Mouse (Mus musculus) lung, postnatal 36 days (tissue): ENCODE data around the gene Lin28b.

Source experiments
- DNase-seq: peaks from one replicate; pipeline ENCODE4 v3.0.0; 2022; ENCODE audit warnings: mixed read lengths

The Lin28b gene

GRCm38 (mm10) chr10:45410624-45411341, 75.4 kb downstream of the Lin28b start:
- DNase-seq, result no peak

- DNase-seq, result no peak
Measured at GRCm38 (mm10) chr10:45399702-45400243, 86.4 kb downstream of the Lin28b start.

GRCm38 (mm10) chr10:45398211-45398610, 88.0 kb downstream of the Lin28b start:
- DNase-seq, result no peak

- DNase-seq, result no peak
Measured at GRCm38 (mm10) chr10:45382637-45382958, 103.6 kb downstream of the Lin28b start.

- DNase-seq, result no peak
Measured at GRCm38 (mm10) chr10:45381937-45382636, 104.1 kb downstream of the Lin28b start.

- no peak for DNase-seq
Measured at GRCm38 (mm10) chr10:45378269-45378668, 107.9 kb downstream of the Lin28b start.

DNA sequence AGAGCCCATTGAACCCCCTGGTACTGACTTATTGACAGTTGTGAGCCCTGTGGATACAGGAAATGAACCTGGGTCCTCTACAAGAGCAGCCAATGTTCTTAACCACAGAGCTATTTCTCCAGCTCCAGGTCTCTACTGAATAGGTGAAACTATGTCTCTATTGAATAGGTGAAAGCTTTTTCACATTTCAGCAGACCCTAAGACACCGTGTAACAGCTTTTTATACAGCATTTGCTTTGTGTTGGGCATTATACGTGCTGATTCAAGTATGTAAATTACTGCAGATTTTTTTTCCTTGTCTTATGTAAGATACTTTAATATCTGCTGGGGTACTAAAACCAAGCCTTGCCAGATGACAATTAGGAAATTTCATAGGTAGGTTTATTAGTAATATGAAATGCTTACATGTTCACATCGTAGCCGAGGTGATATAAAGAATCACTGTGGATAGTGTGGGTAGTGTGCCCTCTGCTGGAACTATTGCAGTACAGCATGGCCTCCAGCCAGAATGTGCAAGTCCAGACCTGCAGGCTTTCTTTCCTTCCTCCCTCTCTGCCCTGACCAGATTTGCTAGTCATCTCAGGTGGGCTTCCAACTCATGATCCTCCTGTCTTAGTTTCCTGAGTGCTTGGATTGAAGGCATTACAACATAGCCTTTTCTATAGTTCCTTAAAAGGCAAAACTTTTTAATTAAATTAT, 113.1 kb downstream of the Lin28b start:
- peak; percentile 79 for DNase-seq

GRCm38 (mm10) chr10:45370545-45370944, 115.7 kb downstream of the Lin28b start:
- no peak for DNase-seq

DNA sequence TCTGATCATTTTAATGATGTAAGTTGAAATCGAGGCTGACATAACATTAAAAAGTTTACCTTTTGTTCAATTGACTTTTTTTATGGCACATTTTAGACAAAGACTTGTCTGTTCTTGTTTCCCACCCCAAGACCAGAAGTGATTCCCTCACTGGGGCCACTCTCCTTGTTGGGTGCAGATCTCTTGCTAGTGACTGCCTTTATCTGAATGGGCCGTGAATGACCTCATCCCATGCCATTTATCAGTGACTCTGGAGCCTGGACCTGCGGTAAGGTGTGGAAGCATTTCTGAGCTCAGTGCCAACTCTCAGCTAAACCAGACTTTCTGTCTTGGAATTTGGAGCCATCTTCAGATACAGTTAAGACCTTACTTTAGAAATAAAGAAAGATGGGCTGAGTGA, 116.6 kb downstream of the Lin28b start:
- no peak for DNase-seq

DNA sequence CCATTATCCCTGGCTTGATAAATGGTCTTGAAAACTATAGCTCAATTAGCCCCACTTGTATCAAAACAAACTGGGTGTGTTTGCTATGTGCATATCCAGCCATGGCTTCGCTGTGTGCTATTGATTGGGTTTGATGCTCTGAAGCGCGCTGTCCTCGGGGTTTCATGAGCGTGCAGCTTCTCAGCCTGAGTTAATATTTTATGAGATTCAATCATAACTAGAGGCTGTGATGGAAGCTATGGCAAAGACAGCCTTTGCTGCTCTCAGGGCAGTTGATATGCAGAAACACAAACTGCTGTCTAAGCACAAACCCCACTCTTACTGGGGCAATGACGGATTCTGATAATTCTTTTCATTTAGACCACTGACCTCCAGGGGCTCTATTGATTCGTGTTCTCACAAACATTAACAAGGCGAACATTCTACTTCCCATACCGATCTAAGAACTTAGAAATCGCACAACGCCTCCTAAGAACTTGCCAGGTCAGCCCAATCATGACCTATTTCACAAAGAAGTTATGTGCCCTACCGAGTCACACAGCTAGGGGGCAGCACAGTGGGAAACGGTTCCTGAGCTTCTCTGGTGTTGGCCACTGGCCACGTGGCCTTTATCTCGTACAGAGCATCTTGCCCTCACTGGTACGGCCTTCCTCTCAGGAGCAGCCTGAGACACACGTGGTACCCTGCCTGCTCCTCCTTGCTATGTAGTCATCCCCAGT, 119.0 kb downstream of the Lin28b start:
- DNase-seq, result no peak

- no peak for DNase-seq
Measured at GRCm38 (mm10) chr10:45363396-45363795, 122.8 kb downstream of the Lin28b start.

DNA sequence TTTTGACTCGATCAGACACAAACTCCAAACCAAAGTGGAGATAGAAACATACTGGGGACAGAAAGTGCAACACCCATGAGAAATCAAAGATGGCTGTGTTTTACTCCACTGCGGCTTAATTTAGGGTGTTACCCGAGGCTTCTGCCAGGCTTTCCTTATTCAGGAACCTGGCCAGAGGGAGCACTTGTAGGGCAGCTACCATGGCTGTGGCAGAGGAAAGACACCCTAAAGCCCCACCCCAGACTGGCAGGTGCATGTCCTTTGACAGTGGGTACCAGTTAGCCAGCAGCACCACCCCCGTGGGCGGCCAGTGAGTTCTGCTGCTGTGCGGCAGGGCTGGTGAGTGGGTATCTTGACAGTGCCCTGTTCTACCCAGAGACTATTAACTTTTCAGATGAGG, 130.1 kb downstream of the Lin28b start:
- no peak for DNase-seq

- peak; percentile 2 for DNase-seq
Measured at GRCm38 (mm10) chr10:45348143-45348542, 138.1 kb downstream of the Lin28b start.

DNA sequence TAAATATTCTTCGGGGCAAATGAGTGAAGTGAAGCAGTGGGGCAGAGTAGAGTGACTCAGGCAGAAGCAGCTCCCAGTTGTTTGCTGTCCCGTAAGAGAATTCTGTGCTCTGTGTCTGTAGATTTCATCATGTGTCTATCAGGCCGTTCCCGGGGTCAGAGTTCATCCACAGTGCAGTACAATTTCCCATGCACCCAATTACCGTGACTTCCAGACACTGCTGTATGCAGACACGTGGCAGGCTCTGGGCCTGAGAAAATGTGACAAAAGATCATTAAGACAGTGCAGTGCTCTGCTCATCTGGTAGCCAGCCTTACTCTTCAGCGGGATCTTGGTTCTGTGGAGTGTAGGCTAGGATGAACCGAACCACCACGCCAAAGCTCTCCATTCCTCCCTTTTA, 141.0 kb downstream of the Lin28b start:
- DNase-seq, result no peak

GRCm38 (mm10) chr10:45344381-45344780, 141.8 kb downstream of the Lin28b start:
- no peak for DNase-seq

- no peak for DNase-seq
Measured at GRCm38 (mm10) chr10:45339106-45339505, 147.1 kb downstream of the Lin28b start.

GRCm38 (mm10) chr10:45335434-45336422, 150.5 kb downstream of the Lin28b start, which contains the start of gene Bves:
Gene Bves (plus strand): TSS chr10:45335772.
- DNase-seq, result no peak

DNA sequence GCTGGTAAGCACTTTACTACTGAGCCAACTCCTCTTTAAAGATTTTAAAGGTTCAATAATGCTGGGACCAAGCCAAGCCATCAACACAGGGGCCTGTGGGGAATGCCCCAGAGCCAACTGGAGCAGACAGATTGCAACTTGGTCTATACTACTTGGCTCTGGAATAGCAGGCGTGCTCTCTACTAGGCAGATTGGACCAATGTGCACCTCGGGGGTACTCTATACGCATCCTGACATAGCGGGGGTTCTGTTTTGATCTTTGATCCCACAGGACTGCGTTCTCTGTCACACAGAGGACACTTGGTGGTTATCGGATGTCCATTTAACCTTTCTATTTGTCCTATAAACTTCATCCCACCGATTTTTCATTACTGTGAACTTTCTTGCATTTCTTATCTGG, 151.3 kb downstream of the Lin28b start:
- DNase-seq, result no peak

- no peak for DNase-seq
Measured at GRCm38 (mm10) chr10:45328196-45329000, 157.8 kb downstream of the Lin28b start.
